Mouse (Mus musculus): ENCODE measurements around the gene Tmem14a. TPM values are rescaled to one million over a fixed set of nuclear protein-coding genes. Genes with fewer than 3 reads are reported as not detected.
"Not testable (repeated sequence)": the region's sequence is repeated elsewhere in the genome, so short reads cannot be mapped to it uniquely, and the experiment has no call there.

Tmem14a gene
- polyA plus RNA-seq, 1 experiment from 2014 or later, result 20.9 TPM

DNA sequence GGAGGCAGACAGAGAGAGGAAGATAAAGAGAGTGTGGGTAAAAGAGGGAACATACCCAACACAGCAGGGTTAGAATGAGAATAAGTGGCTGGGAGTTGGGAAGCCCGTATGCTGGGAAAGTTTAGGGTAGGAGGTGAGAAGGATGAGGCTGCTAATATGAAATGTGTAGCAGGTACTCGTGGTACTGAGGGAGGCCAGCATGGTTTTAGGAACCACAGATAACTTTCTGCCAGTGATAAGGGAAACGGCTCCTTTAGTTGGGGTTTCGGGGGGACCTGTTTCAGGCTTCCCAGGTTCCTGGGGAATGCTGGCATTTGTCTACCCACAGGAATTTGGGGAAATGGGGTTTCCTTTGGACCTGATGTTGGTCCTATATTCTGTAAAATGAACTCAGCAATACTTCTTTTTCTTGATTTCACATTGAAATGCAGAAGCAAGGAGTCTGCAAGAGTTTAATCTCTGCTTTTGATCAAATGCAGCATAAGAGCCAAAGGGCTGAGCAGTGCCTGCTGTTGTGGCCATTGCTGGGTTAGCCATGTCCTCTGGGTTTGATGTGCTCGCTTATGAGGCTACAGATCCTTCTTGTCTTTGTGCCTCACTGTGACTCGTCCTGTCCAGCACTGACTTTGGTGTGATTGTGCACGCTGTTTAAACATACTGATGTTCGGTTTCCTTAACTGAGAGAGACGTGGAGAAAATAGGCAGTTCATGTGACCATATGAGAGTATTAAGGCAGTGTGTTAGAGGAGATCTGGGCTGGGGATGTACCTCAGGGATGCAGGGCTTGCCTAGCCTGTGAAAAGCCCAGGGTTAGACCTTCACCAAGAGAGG is 30.4 kb downstream of the Tmem14a start:
- no peaks in the 10 kb centered on the region for H3K36me3 ChIP-seq (ENCODE audit: control insufficient read depth, insufficient read depth)
- no peaks in the 10 kb centered on the region for H3K9me3 ChIP-seq (ENCODE audit: control insufficient read depth, low read length)
- WGBS, result 89% methylated on average over 9 of the region's 9 CpGs
- H3K9ac ChIP-seq (replicated peaks; ENCODE audit: low read depth, low read length), result no peak overlapping the region
- H3K4me2 ChIP-seq (ENCODE audit: low read length), result no peak overlapping the region
- no peaks in the 10 kb centered on the region for H3K4me1 ChIP-seq (replicated peaks; ENCODE audit: control insufficient read depth, insufficient read depth, low read length)
- H3K4me3 ChIP-seq (replicated peaks; ENCODE audit: low read length), result no peak overlapping the region
- no peaks in the 10 kb centered on the region for H3K27me3 ChIP-seq (replicated peaks; ENCODE audit: control insufficient read depth, insufficient read depth, low read length)
- no peak overlapping the region for H3K27ac ChIP-seq (ENCODE audit: low read length)
- ATAC-seq, result no peak

DNA sequence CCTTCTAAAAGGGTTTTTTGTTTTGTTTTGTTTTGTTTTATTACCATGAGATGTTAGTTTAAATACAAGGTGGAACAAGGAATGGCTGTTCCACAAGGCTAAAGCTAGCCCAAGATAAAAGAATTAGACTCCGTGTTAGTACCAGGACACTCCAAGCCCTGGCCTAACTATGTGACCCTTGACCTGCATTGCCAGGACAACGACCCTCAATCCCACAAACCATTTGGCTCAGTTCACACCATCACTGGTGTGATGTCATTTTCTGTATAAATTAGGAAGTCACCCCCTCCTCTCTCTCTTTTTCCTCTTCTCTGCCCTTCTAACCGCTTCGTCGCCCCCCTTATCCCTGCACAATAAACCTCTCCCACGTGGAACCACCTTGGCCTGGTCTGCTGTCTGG is 33.3 kb downstream of the Tmem14a start:
- Histone ChIP-seq H3K27me3 (replicated peaks; ENCODE audit: control insufficient read depth, insufficient read depth, low read length) (no peaks in the 10 kb centered on the region), H3K4me2 (ENCODE audit: low read length) (no peak overlapping the region), H3K4me1 (replicated peaks; ENCODE audit: control insufficient read depth, insufficient read depth, low read length) (no peaks in the 10 kb centered on the region), H3K4me3 (replicated peaks; ENCODE audit: low read length) (no peak overlapping the region), H3K9me3 (ENCODE audit: control insufficient read depth, low read length) (no peaks in the 10 kb centered on the region), H3K27ac (ENCODE audit: low read length) (no peak overlapping the region), H3K9ac (replicated peaks; ENCODE audit: low read depth, low read length) (no peak overlapping the region), H3K36me3 (ENCODE audit: control insufficient read depth, insufficient read depth) (no peaks in the 10 kb centered on the region)
- WGBS, result 72% methylated on average over 6 of the region's 6 CpGs
- no peak for ATAC-seq

DNA sequence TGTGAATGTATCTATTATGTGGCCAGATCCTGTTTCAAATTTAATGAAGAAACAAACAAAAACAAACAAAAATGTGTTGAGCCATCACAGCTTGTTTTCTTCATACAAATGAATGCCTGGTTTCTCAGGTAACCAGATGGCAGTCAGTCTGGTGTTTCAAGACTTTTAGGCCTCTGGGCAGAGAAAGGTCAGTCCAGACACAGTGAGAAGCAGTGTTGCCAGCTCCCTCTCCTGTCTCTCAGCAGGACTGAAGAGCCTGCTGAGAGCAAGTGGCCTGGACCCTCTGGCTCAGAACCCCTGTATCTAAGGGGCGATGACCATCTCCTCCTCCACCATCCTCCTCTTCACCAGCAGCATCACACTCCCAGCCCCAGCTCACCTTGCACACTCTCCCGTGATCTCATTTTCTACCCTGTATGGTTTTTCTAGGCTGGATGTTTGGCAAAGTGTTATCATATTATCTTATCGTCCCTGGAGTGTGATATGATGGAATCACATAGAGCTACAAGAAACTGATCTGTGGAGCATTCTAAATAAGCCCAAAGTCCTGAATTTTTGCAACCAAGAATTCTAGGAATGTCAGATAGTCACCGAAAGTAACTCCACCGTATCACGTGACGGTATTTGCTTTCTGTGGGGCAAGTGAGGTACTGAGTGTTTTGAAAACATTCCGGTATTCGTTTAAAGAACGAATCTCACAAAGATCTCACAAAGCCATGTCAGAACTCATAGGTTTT is 34.4 kb downstream of the Tmem14a start:
- Histone ChIP-seq H3K4me1 (replicated peaks; ENCODE audit: control insufficient read depth, insufficient read depth, low read length) (no peaks in the 10 kb centered on the region), H3K4me2 (ENCODE audit: low read length) (no peak overlapping the region), H3K27me3 (replicated peaks; ENCODE audit: control insufficient read depth, insufficient read depth, low read length) (no peaks in the 10 kb centered on the region), H3K9me3 (ENCODE audit: control insufficient read depth, low read length) (no peaks in the 10 kb centered on the region), H3K4me3 (replicated peaks; ENCODE audit: low read length) (no peak overlapping the region), H3K9ac (replicated peaks; ENCODE audit: low read depth, low read length) (no peak overlapping the region), H3K27ac (ENCODE audit: low read length) (no peak overlapping the region), H3K36me3 (ENCODE audit: control insufficient read depth, insufficient read depth) (no peaks in the 10 kb centered on the region)
- no peak for ATAC-seq
- WGBS, result 92% methylated on average over 10 of the region's 10 CpGs

DNA sequence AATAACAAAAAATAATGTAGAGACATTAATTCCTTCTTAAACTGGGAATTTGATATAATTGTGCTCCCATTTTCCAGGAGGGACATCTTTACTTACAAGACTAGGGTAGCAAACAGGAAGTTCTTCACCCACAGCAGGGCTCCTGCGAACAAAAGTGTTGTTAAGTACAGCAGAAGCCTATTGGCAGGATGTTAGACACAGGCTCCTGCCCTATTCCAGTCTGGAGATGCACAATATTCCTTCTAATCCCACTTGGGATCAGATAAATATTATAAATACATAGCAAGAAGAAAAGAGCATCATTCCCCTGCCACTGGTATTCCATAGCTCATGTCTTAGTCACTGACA is 34.9 kb downstream of the Tmem14a start:
- no peaks in the 10 kb centered on the region for H3K9me3 ChIP-seq (ENCODE audit: control insufficient read depth, low read length)
- no peak for ATAC-seq

DNA sequence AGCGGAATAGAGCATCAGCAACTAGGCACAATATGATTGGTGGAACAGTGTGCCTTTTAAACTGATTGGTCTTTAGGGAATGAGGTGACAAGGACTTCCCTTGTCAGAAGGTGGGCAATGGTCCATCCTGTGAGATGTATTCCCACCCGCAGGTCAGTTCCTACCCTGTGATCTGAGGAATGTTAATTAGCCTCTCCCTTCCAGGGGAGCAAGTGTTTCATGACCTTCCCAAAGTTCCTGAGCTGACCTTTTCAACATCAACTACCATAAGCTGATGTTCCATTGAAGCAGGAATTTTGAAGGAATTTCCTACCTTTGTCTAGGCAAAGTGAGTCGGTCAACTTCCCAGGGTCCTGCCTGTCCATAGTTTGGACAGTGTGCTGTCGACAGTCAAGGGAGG is 35.5 kb downstream of the Tmem14a start:
- H3K9ac ChIP-seq (replicated peaks; ENCODE audit: low read depth, low read length), result no peak overlapping the region
- H3K27me3 ChIP-seq (replicated peaks; ENCODE audit: control insufficient read depth, insufficient read depth, low read length), result no peaks in the 10 kb centered on the region
- H3K4me1 ChIP-seq (replicated peaks; ENCODE audit: control insufficient read depth, insufficient read depth, low read length), result no peaks in the 10 kb centered on the region
- no peak for ATAC-seq
- H3K4me3 ChIP-seq (replicated peaks; ENCODE audit: low read length), result no peak overlapping the region
- H3K27ac ChIP-seq (ENCODE audit: low read length), result no peak overlapping the region
- no peak overlapping the region for H3K4me2 ChIP-seq (ENCODE audit: low read length)
- WGBS, result 70% methylated on average over 4 of the region's 4 CpGs
- no peaks in the 10 kb centered on the region for H3K9me3 ChIP-seq (ENCODE audit: control insufficient read depth, low read length)
- H3K36me3 ChIP-seq (ENCODE audit: control insufficient read depth, insufficient read depth), result no peaks in the 10 kb centered on the region

More for the DNA sequence above, 34.9 kb downstream of the Tmem14a start:
- H3K36me3 ChIP-seq (ENCODE audit: control insufficient read depth, insufficient read depth), result no peaks in the 10 kb centered on the region
- H3K27me3 ChIP-seq (replicated peaks; ENCODE audit: control insufficient read depth, insufficient read depth, low read length), result no peaks in the 10 kb centered on the region
- H3K4me3 ChIP-seq (replicated peaks; ENCODE audit: low read length), result no peak overlapping the region
- no peak overlapping the region for H3K9ac ChIP-seq (replicated peaks; ENCODE audit: low read depth, low read length)
- no peak overlapping the region for H3K27ac ChIP-seq (ENCODE audit: low read length)
- H3K4me2 ChIP-seq (ENCODE audit: low read length), result no peak overlapping the region
- 89% methylated on average over 1 of the region's 1 CpGs for WGBS
- no peaks in the 10 kb centered on the region for H3K4me1 ChIP-seq (replicated peaks; ENCODE audit: control insufficient read depth, insufficient read depth, low read length)

DNA sequence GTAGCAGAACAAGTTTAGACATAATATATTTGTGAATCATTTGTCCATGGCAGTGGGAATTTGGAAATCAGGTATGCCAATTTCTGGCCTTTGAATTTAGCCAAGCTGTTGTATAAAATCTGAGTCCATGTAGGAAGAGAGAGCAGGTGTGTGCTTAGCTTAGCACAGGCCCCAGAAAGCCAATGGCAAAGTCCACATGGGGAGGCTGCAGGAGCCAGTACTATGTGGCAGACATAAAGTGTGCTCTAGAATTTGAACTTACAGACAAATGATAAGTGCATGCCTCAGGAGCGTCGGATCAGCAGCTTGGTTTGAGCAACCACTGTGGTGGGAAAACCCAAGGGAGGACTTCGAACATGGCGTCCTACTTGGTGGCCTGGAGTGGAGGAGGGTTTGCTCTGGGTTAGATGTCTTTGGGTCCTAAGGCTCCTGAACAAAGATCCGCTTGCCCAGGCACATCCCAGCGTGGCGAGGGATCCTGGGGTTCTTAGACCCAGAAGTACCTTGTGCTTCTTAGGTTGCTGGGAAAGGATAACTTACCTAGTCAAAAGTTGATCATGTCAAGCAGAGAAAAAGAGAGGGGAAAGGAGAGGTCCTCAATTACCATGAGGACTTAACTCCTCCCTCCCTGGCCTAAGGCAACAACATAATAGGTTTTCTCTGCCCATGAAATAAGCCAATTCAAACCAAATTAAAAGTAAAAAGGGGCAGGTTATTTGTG is 37.4 kb downstream of the Tmem14a start:
- no peak overlapping the region for H3K27ac ChIP-seq (ENCODE audit: low read length)
- H3K4me3 ChIP-seq (replicated peaks; ENCODE audit: low read length), result no peak overlapping the region
- 87% methylated on average over 7 of the region's 7 CpGs for WGBS
- H3K4me2 ChIP-seq (ENCODE audit: low read length), result no peak overlapping the region
- ATAC-seq, result no peak
- H3K9ac ChIP-seq (replicated peaks; ENCODE audit: low read depth, low read length), result no peak overlapping the region
- H3K36me3 ChIP-seq (ENCODE audit: control insufficient read depth, insufficient read depth), result no peaks in the 10 kb centered on the region
- H3K4me1 ChIP-seq (replicated peaks; ENCODE audit: control insufficient read depth, insufficient read depth, low read length), result no peaks in the 10 kb centered on the region
- H3K27me3 ChIP-seq (replicated peaks; ENCODE audit: control insufficient read depth, insufficient read depth, low read length), result no peaks in the 10 kb centered on the region
- H3K9me3 ChIP-seq (ENCODE audit: control insufficient read depth, low read length), result no peaks in the 10 kb centered on the region

DNA sequence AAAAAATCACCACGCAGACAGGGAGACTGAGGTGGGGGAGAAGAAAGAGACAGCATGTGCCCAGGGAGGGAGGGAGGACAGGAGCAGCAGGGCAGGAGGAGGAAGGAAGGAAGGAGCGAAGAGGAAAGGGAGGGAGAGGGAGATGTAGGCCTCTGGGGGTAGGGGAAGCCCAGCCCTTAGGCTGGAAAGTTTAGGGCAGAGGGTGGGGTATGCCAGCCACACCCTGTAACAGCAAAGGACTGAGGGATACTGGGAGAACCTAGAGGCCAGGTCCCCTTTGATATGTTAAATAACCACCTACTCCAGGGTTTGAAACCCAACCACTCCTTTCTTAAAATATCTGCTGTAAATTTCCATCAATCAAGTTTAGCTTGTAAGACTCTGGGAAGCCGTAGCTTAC is 38.0 kb downstream of the Tmem14a start:
- WGBS, result 48% methylated on average over 3 of the region's 3 CpGs
- H3K4me2 ChIP-seq (ENCODE audit: low read length), result no peak overlapping the region
- ATAC-seq, result no peak

DNA sequence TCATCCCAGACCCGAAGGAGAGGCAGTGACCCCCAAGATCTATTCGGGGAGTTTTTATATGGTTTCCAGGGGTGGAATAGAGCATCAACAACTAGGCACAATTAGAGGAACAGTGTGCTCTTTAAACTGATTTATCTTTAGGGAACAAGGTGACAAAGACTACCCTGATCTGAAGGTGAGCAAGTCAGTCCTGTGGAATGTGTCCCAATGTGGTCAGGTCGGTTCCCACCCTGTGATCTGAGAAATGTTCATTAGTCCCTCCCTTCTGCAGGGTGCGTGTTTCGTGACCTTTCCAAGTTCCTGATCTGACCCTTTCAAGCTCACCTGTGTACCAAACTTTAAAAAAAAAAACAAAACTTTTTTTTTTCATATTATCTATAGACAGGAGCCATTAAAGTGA is 38.5 kb downstream of the Tmem14a start:
- ATAC-seq, result no peak
- Histone ChIP-seq H3K27ac (ENCODE audit: low read length) (no peak overlapping the region), H3K27me3 (replicated peaks; ENCODE audit: control insufficient read depth, insufficient read depth, low read length) (no peaks in the 10 kb centered on the region), H3K36me3 (ENCODE audit: control insufficient read depth, insufficient read depth) (no peaks in the 10 kb centered on the region), H3K9ac (replicated peaks; ENCODE audit: low read depth, low read length) (no peak overlapping the region), H3K4me1 (replicated peaks; ENCODE audit: control insufficient read depth, insufficient read depth, low read length) (no peaks in the 10 kb centered on the region), H3K9me3 (ENCODE audit: control insufficient read depth, low read length) (no peaks in the 10 kb centered on the region), H3K4me2 (ENCODE audit: low read length) (no peak overlapping the region), H3K4me3 (replicated peaks; ENCODE audit: low read length) (no peak overlapping the region)
- 86% methylated on average over 5 of the region's 5 CpGs for WGBS

More for the DNA sequence above, 38.0 kb downstream of the Tmem14a start:
- Histone ChIP-seq H3K27me3 (replicated peaks; ENCODE audit: control insufficient read depth, insufficient read depth, low read length) (no peaks in the 10 kb centered on the region), H3K9me3 (ENCODE audit: control insufficient read depth, low read length) (no peaks in the 10 kb centered on the region), H3K36me3 (ENCODE audit: control insufficient read depth, insufficient read depth) (no peaks in the 10 kb centered on the region), H3K9ac (replicated peaks; ENCODE audit: low read depth, low read length) (no peak overlapping the region), H3K27ac (ENCODE audit: low read length) (no peak overlapping the region), H3K4me1 (replicated peaks; ENCODE audit: control insufficient read depth, insufficient read depth, low read length) (no peaks in the 10 kb centered on the region), H3K4me3 (replicated peaks; ENCODE audit: low read length) (no peak overlapping the region)

DNA sequence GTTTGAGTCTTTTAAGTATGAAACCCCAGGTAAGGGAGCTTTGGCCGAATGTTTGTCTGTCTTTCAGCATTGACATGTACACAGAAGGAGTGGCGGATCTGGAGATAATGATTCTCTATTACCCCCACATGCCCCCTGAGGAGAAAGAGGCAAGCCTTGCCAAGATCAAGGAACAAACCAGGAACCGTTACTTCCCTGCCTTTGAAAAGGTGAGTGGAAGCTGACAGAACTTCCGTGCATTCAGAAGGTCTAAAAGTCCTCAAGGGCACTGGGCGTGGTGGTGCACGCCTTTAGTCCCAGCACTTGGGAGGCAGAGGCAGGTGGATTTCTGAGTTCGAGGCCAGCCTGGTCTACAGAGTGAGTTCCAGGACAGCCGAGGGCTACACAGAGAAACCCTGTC is 41.6 kb downstream of the Tmem14a start:
- H3K27me3 ChIP-seq (replicated peaks; ENCODE audit: control insufficient read depth, insufficient read depth, low read length); H3K9me3 ChIP-seq (ENCODE audit: control insufficient read depth, low read length); H3K4me2 ChIP-seq (ENCODE audit: low read length); H3K4me1 ChIP-seq (replicated peaks; ENCODE audit: control insufficient read depth, insufficient read depth, low read length); H3K4me3 ChIP-seq (replicated peaks; ENCODE audit: low read length); H3K27ac ChIP-seq (ENCODE audit: low read length); ATAC-seq; H3K36me3 ChIP-seq (ENCODE audit: control insufficient read depth, insufficient read depth); H3K9ac ChIP-seq (replicated peaks; ENCODE audit: low read depth, low read length): not testable (repeated sequence)
- 84% methylated on average over 8 of the region's 8 CpGs for WGBS
